In the genomic region with DNA sequence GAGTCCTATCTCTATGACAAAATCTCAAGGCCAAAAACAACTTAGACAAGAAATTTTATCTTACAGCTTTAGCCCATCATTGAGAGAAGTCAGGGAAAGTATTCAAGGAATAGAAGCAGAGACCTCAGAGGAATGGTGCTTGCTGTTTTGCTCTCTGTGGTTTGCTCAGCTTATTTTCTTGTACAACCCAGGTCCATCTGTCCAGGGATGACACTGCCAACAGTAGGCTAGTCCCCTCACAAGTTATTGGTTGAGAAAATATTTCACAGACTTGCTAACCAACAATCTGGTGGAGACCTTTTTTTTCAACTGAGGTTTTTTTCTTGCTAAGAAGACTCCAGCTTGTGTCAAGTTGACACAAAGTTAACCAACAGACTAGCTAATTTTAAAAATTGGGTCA, we compare ENCODE assay signal across 8 mouse cellular contexts.
"Had no signal": no experiment of that assay in that cellular context is flagged by ENCODE, and none has a peak within 500 bp of the region (broad histone marks: within the 10 kb centered on the region; RNA-seq: fewer than 3 reads in every experiment).

No protein-coding gene starts in this region.

- DNase-seq: kidney, postnatal 14 days; lung, embryonic 14.5 days; lung, postnatal 10 days; lung, postnatal 4 days; retina, postnatal 1 day; right cerebral cortex, postnatal 4 days; thymus, adult 2 months; thymus, postnatal 25 days had no signal
